In genomic region chr2:173393324-173393592, GRCm38 (mm10) we compare ENCODE assay signal across 17 mouse cellular contexts.
"Had no signal": no experiment of that assay in that cellular context is flagged by ENCODE, and none has a peak within 500 bp of the region (broad histone marks: within the 10 kb centered on the region; RNA-seq: fewer than 3 reads in every experiment).

No protein-coding gene starts in this region.

- H3K4me1 ChIP-seq: liver, embryonic 15.5 days; midbrain, embryonic 15.5 days had no signal

- H3K27ac ChIP-seq: liver, embryonic 15.5 days; lung, embryonic 15.5 days; macrophage; midbrain, embryonic 13.5 days; midbrain, embryonic 15.5 days; stomach, embryonic 15.5 days; stomach, postnatal 0 days had no signal

- H3K9me3 ChIP-seq: liver, embryonic 15.5 days; lung, embryonic 15.5 days; stomach, embryonic 15.5 days had no signal

- H3K36me3 ChIP-seq: liver, embryonic 15.5 days; lung, embryonic 15.5 days; midbrain, embryonic 13.5 days; midbrain, embryonic 15.5 days; stomach, embryonic 15.5 days had no signal

- H3K4me2 ChIP-seq: liver, embryonic 15.5 days; lung, embryonic 15.5 days; midbrain, embryonic 11.5 days; midbrain, embryonic 13.5 days; midbrain, embryonic 15.5 days; stomach, embryonic 15.5 days had no signal

- H3K4me3 ChIP-seq: liver, embryonic 15.5 days; lung, embryonic 15.5 days; megakaryocyte, embryonic 14.5 days; midbrain, embryonic 13.5 days; midbrain, embryonic 15.5 days; stomach, embryonic 15.5 days had no signal

- H3K9ac ChIP-seq: liver, embryonic 15.5 days; liver, postnatal 0 days; lung, embryonic 15.5 days; midbrain, embryonic 13.5 days; midbrain, embryonic 15.5 days; stomach, embryonic 15.5 days had no signal

- ATAC-seq: liver, postnatal 0 days; midbrain, embryonic 13.5 days; midbrain, embryonic 15.5 days had no signal

- H3K27me3 ChIP-seq: liver, embryonic 15.5 days; lung, embryonic 15.5 days; megakaryocyte, embryonic 14.5 days; midbrain, embryonic 13.5 days; midbrain, embryonic 15.5 days; stomach, embryonic 15.5 days had no signal

- DNase-seq: liver, postnatal 0 days; lung, adult 2 months; lung, postnatal 14 days; lung, postnatal 36 days; right cerebral cortex, postnatal 14 days; thymus, adult 2 months; thymus, postnatal 25 days; thymus, postnatal 4 days had no signal
